Mouse (Mus musculus): ENCODE data around the gene Os9. TPM values are rescaled to one million over a fixed set of nuclear protein-coding genes. Genes with fewer than 3 reads are reported as not detected.
A peak's percentile ranks its signal among the peaks of the same experiment; 100 is the strongest.

The Os9 gene
- total RNA-seq, 2 experiments from 2014 or later = 25.2 to 29.7 TPM

DNA sequence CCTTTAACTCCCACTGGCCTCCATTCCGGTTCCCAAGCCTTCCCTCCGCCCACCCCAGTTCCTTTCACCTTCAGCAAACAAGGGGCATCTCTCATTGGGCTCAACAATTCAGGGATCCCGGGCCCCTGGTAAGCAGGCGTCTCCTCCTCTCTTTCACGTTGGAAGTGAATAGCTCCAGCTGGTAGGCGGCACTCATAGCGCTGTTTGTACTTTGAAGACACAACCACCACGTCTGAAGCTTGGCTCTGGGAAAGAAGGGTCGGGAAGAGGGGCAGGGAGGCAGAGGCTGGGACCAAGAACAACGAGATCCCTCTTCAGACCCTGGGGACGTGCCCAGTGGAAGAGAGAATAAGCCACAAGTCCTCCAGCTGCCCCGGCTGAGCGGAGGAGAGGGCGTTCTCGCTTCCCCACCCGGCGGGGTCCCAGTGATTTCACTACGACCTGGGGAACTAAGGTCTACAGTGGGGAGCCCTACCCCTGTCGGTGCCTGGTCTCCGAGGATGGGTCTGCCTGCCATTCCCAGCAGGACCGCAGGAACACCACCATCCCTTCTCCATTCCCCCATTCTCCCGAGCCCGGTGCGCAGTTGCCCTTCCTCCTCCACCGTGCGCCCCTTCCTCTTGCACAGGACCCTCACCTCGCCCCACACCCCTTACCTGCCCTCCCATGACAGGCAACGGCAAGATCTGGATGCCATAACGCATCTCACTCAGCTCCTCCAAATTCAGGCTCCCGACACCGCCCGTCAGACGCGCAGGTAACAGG lies 448 bp downstream of the Os9 start:
- DNase-seq = peak; percentile 12 to 15
- intact Hi-C loops (cut with DNase I) = loop anchor here (5.0 kb wide), 1 partner anchor 217 kb away; no protein-coding TSS in a partner anchor

DNA sequence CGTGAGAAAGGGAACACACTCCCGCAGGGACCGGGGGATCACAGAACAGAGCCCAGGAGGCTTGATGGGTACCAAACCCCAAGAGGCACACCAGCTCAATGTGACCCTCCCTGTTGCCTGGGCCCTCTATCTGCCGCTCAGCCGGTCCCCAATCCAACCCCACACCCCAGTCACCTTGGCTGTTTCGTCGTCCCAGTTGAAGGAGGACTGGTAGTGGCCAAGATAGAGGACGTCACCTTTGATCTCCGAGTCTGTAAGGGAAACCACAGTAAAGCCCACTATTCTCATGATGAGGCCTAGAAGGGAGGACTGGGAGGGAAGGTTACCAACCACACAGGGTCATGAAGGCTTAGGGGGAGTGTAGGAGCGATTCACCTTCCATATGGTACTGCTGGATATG lies 1.7 kb downstream of the Os9 start:
- intact Hi-C loops (cut with DNase I) = no loop called here

DNA sequence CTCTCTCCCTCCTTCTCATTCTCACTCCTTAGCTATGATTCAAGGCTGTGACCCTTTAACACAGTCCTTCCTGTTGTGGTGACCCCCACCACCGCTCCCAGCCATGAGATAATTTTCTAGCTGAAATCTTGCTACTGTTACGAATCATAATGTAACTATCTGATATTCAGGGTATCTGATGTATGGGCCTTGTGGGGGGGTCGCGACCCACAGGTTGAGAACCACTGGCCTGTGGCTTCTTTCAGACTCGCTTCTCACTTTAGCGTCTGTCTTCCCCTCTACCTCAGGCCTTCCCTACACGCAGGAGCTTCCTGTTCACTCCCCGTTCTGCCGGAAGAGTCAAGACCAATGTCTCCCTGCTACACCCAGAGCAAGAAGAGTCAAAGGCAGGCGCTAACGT lies 2.5 kb downstream of the Os9 start:
- no peak for DNase-seq
- intact Hi-C loops (cut with DNase I) = no loop called here

More for the DNA sequence above, 1.7 kb downstream of the Os9 start:
- no peak for DNase-seq

- intact Hi-C loops (cut with DNase I) = no loop called here
- no peak for DNase-seq
These were observed 5.9 kb downstream of the Os9 start for GRCm38 (mm10) chr10:127115068-127115467.

DNA sequence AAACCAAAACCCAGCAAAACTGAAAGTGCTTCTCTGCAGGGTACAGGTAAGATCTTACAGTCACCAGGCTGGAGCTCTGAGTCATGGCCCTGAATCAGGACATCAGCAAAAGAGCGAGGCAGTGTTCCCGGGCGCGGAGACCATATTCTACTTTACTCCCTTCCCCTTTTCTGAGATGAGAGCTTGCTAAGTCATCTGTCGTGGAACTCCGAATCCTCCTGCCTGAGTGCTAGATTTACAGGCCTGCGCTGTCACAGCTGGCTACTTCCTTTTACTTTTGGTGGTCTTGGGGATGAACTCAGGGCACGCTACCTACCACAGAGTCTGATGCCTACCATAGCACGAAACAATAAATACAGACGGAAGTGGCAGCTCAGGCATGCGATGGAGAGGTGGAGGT lies 6.5 kb downstream of the Os9 start:
- intact Hi-C loops (cut with DNase I) = no loop called here
- DNase-seq = no peak

- intact Hi-C loops (cut with DNase I) = no loop called here
- DNase-seq = no peak
These were observed 9.7 kb downstream of the Os9 start for GRCm38 (mm10) chr10:127111001-127111887.

DNA sequence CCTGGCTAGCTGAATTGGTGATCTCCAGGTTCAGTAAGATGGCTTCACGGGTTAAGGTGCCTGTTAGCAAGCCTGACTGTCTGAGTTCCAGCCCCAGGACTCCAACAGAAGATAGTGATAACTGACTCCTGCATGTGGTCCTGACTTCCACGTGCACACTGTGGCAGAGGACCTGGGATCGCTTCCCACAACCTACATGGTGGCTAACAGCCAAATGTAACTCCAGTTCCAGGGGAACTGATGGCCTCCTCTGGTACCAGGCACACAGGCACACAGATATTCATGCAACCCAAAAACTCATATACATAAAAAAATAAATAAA lies 12.7 kb downstream of the Os9 start:
- intact Hi-C loops (cut with DNase I) = no loop called here
- DNase-seq = no peak

DNA sequence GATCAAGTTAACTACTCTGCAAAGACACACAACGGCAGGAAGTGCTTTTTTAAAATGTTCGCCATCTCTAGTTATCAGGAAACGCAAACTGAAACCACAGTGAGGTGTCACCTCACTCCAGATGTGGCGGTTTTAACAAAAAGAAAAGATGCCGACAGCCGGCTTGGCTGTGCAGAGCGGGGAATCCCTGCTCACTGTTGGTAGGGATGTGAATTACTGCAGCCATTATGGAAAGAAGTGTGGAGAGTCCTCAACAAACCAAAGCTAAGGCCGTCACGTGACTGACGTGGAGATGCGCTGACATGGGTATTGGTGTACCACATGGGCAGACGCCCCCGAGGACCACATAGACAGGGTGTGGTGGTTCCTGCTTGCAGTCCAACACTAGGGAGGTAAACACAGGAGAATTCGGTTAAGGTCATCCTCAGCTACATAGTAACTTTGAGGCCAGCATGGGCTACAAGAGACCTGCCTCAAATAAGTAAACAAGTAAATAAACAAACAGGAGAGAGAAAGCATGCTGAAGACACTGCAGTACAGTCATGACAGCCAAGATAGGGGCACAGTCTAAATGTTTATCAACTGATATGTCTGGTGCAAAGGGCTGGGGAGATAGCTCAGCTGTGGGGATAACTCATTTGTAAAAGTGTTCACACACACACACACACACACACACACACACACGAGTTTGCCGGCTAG lies 13.2 kb downstream of the Os9 start:
- DNase-seq = no peak
- intact Hi-C loops (cut with DNase I) = no loop called here

- no peak for DNase-seq
These were observed 17.3 kb downstream of the Os9 start for GRCm38 (mm10) chr10:127103631-127104030.

GRCm38 (mm10) chr10:127101151-127101550 lies 19.8 kb downstream of the Os9 start:
- no peak for DNase-seq
- intact Hi-C loops (cut with DNase I) = no loop called here

More at GRCm38 (mm10) chr10:127103631-127104030, 17.3 kb downstream of the Os9 start:
- intact Hi-C loops (cut with DNase I) = no loop called here

GRCm38 (mm10) chr10:127100414-127100813 lies 20.5 kb downstream of the Os9 start:
- no peak for DNase-seq
- intact Hi-C loops (cut with DNase I) = no loop called here

DNA sequence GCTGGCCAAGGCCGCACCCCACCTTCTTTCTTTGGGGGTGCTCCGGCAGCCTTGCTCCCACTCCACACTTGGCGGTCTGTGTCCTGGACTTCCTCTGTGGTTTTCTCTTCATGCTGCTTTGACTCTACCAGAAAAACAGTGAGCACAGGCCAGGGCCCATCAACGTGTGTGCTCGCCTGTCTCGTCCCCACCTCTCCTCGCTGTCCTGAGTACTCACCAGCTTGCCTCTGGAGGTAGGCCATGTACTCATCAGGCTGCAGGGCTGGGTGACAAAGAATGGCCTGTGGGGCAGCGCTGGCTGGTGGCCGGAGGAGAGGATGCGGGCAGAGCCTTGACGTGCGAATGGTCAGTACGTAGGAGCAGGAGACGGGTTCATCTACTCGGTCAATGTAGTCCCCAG lies 21.1 kb downstream of the Os9 start:
- no peak for DNase-seq
- intact Hi-C loops (cut with DNase I) = no loop called here

DNA sequence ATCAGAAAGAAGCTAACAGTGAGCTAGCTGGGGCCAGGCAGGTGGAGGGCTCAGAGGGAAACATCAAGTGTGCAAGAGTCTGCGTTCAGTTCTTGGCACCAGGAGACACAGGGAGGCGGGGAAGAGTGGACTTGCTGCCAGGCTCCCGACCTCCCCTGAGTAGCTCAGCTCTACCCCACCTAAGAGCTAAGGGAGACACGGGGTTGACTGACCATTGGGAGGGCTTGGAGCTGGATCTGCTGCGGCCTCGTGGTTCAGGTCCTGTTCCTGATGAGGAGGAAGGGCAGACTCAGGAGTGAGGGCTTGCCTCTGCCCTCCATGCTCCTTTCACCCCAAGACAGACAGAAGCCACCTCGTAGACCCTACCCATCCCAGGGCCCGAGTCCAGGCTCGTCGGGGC lies 21.7 kb downstream of the Os9 start:
- DNase-seq = no peak
- intact Hi-C loops (cut with DNase I) = no loop called here

DNA sequence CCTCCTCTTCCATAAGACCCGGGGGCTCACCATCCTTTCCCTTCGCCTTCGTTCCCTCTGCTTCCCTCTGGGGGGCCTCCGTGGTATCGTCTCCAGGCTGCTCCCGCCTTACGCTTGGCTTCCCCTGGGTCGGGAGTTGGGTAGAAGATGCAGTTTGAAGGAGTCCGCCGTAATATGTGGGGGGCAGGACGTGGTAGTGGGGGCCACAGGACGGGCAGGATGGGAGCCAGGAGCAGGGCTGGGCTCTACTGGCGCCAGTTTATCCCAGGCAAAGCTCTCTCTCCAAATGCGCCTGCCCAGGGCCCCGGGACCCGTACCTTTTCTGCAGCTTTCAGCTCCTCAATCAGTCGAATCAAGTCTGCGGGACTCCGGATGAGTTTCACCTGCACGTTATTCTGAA lies 22.4 kb downstream of the Os9 start:
- DNase-seq = no peak
- intact Hi-C loops (cut with DNase I) = no loop called here

DNA sequence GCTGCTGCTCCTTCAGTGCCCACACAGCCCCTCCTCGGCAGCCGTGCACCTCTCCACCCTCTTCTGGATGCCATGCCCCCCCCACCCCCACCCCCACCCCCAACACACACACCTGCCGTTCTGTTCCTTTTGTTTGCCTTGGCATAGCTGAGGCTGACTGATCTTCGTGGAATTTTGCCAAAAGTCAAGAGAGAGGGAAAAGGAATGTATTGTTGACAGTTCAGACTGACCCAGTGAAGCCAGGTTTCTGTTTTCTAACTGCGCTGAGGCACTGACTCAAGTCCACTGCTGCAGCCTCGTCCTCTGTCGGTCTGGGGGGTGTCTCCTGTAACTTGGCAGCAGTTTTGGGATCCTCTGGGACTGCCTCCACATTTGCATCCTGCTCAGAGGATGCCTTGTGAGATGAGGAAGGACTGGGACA lies 26.5 kb downstream of the Os9 start:
- no peak for DNase-seq
- intact Hi-C loops (cut with DNase I) = no loop called here

DNA sequence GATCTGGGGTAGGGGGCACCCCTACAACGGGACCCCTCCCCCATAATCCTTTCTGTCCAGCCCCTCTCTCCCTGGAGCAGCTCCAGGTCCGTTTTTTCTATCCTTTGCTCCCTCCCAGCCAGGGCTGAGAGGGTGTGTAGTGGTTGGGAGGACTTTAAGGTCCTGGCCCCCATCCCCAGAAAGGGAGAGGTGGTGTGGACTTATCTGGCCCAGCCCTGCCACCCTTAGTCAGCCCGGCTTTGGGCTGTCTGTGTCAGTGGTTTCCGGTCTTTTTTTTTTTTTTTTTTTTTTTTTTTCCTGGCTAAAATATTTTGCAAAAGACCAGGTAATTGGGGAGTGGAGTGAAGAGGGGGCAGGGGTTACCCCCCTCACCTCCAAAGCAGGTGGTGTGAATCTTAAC lies 28.2 kb downstream of the Os9 start:
- intact Hi-C loops (cut with DNase I) = no loop called here
- DNase-seq = no peak

DNA sequence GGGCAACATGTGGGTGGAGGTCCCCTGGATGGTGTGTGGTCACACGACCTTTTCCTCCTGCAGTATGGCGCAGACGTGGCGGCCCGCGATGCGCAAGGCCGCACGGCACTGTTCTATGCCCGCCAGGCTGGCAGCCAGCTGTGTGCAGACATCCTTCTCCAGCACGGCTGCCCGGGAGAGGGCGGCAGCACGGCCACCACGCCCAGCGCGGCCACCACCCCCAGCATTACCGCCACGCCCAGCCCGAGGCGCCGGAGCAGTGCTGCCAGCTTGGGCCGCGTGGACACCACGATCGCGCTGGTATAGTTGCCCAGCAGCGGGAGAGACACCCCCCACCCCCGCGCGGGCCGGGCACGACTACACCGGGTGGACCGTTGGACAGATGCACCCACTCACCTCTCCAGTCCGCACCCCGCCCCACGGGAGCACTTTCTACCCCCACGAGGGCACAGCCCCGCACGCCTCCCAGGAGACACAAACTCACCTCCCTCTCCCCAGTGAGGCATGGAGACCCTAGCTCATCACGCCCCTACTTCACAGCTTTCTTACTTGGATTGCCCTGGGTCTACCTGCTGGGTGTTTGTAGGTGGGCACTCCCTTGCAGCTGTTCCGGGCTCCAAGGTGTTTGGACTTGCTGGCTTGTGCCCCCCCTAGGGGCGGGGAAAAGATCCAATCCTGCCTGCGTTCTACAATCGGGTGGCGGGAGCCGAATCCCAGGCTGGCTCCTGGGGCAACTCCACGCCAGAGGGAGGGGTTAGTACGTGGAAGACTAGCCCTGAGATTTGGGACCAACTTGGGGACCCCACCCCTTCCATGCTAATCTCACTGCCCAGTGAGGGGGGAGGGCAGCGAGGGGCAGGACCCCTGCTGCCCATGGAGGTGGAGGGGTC lies 29.2 kb downstream of the Os9 start:
- intact Hi-C loops (cut with DNase I) = no loop called here
- no peak for DNase-seq

- peak in 1 of 2 experiments; percentile 54 for DNase-seq
- intact Hi-C loops (cut with DNase I) = no loop called here
These were observed 30.1 kb downstream of the Os9 start for GRCm38 (mm10) chr10:127090560-127091411.

- no peak for DNase-seq
- intact Hi-C loops (cut with DNase I) = no loop called here
These were observed 35.3 kb downstream of the Os9 start for GRCm38 (mm10) chr10:127085633-127086032.
